Mouse (Mus musculus): ENCODE measurements at regions not wholly inside any gene's neighbourhood (a gene's known extent, or its start where the extent isn't known, plus 50 kb on each side); places are given as distances from the start of the nearest gene placed in this dataset.

GRCm38 (mm10) chr12:106840150-106840651 is 648.2 kb upstream of the 3110018I06Rik start:
- Histone ChIP-seq H3K4me2 (ENCODE audit: low read depth, low read length) (no peak overlapping the region), H3K4me3 (ENCODE audit: low read depth, low read length) (no peak overlapping the region), H3K4me1 (ENCODE audit: control insufficient read depth, low read depth, low read length) (no peaks in the 10 kb centered on the region), H3K9ac (ENCODE audit: low read depth, low read length) (no peak overlapping the region), H3K36me3 (ENCODE audit: control insufficient read depth, insufficient read depth) (no peaks in the 10 kb centered on the region), H3K27ac (ENCODE audit: low read length) (no peak overlapping the region), H3K27me3 (ENCODE audit: control insufficient read depth, insufficient read depth, low read depth, low read length) (no peaks in the 10 kb centered on the region), H3K9me3 (replicated peaks; ENCODE audit: control insufficient read depth, low read length) (no peaks in the 10 kb centered on the region)
- ATAC-seq (ENCODE audit: low read depth), result no peak
- WGBS (ENCODE audit: insufficient replicate concordance), result 63% methylated on average over 9 of the region's 9 CpGs

GRCm38 (mm10) chr12:106841996-106842395 is 646.4 kb upstream of the 3110018I06Rik start:
- H3K36me3 ChIP-seq (ENCODE audit: control insufficient read depth, insufficient read depth), result no peaks in the 10 kb centered on the region
- no peaks in the 10 kb centered on the region for H3K4me1 ChIP-seq (ENCODE audit: control insufficient read depth, low read depth, low read length)
- no peaks in the 10 kb centered on the region for H3K9me3 ChIP-seq (replicated peaks; ENCODE audit: control insufficient read depth, low read length)
- H3K9ac ChIP-seq (ENCODE audit: low read depth, low read length), result no peak overlapping the region
- 65% methylated on average over 8 of the region's 8 CpGs for WGBS (ENCODE audit: insufficient replicate concordance)
- no peak overlapping the region for H3K27ac ChIP-seq (ENCODE audit: low read length)
- no peak overlapping the region for H3K4me2 ChIP-seq (ENCODE audit: low read depth, low read length)
- no peak overlapping the region for H3K4me3 ChIP-seq (ENCODE audit: low read depth, low read length)
- no peaks in the 10 kb centered on the region for H3K27me3 ChIP-seq (ENCODE audit: control insufficient read depth, insufficient read depth, low read depth, low read length)
- ATAC-seq (ENCODE audit: low read depth), result no peak

GRCm38 (mm10) chr12:106842396-106842795 is 646.0 kb upstream of the 3110018I06Rik start:
- Histone ChIP-seq H3K4me1 (ENCODE audit: control insufficient read depth, low read depth, low read length) (no peaks in the 10 kb centered on the region), H3K9ac (ENCODE audit: low read depth, low read length) (no peak overlapping the region), H3K9me3 (replicated peaks; ENCODE audit: control insufficient read depth, low read length) (no peaks in the 10 kb centered on the region), H3K4me3 (ENCODE audit: low read depth, low read length) (no peak overlapping the region), H3K36me3 (ENCODE audit: control insufficient read depth, insufficient read depth) (no peaks in the 10 kb centered on the region), H3K4me2 (ENCODE audit: low read depth, low read length) (no peak overlapping the region), H3K27ac (ENCODE audit: low read length) (no peak overlapping the region), H3K27me3 (ENCODE audit: control insufficient read depth, insufficient read depth, low read depth, low read length) (no peaks in the 10 kb centered on the region)
- ATAC-seq (ENCODE audit: low read depth), result no peak
- 49% methylated on average over 8 of the region's 8 CpGs for WGBS (ENCODE audit: insufficient replicate concordance)

- H3K27me3 ChIP-seq (ENCODE audit: control insufficient read depth, insufficient read depth, low read depth, low read length), result no peaks in the 10 kb centered on the region
- H3K27ac ChIP-seq (ENCODE audit: low read length), result no peak overlapping the region
- no peak for ATAC-seq (ENCODE audit: low read depth)
- H3K9me3 ChIP-seq (replicated peaks; ENCODE audit: control insufficient read depth, low read length), result no peaks in the 10 kb centered on the region
- H3K4me2 ChIP-seq (ENCODE audit: low read depth, low read length), result no peak overlapping the region
- WGBS (ENCODE audit: insufficient replicate concordance), result 59% methylated on average over 4 of the region's 4 CpGs
- H3K9ac ChIP-seq (ENCODE audit: low read depth, low read length), result no peak overlapping the region
- no peaks in the 10 kb centered on the region for H3K4me1 ChIP-seq (ENCODE audit: control insufficient read depth, low read depth, low read length)
- H3K4me3 ChIP-seq (ENCODE audit: low read depth, low read length), result no peak overlapping the region
- no peaks in the 10 kb centered on the region for H3K36me3 ChIP-seq (ENCODE audit: control insufficient read depth, insufficient read depth)
These were observed 636.8 kb upstream of the 3110018I06Rik start for GRCm38 (mm10) chr12:106851666-106852065.

- no peak for ATAC-seq (ENCODE audit: low read depth)
- WGBS (ENCODE audit: insufficient replicate concordance), result 63% methylated on average over 8 of the region's 8 CpGs
- H3K27me3 ChIP-seq (ENCODE audit: control insufficient read depth, insufficient read depth, low read depth, low read length), result no peaks in the 10 kb centered on the region
These were observed 635.7 kb upstream of the 3110018I06Rik start for GRCm38 (mm10) chr12:106852736-106853135.

GRCm38 (mm10) chr12:106853711-106854240 is 634.7 kb upstream of the 3110018I06Rik start:
- H3K4me1 ChIP-seq (ENCODE audit: control insufficient read depth, low read depth, low read length), result no peaks in the 10 kb centered on the region
- H3K9me3 ChIP-seq (replicated peaks; ENCODE audit: control insufficient read depth, low read length), result no peaks in the 10 kb centered on the region; the same call in 1 of the 2 replicates
- no peak overlapping the region for H3K9ac ChIP-seq (ENCODE audit: low read depth, low read length)
- no peaks in the 10 kb centered on the region for H3K36me3 ChIP-seq (ENCODE audit: control insufficient read depth, insufficient read depth)
- H3K4me2 ChIP-seq (ENCODE audit: low read depth, low read length), result no peak overlapping the region
- ATAC-seq (ENCODE audit: low read depth), result no peak
- no peak overlapping the region for H3K27ac ChIP-seq (ENCODE audit: low read length)
- WGBS (ENCODE audit: insufficient replicate concordance), result 54% methylated on average over 11 of the region's 11 CpGs
- H3K4me3 ChIP-seq (ENCODE audit: low read depth, low read length), result no peak overlapping the region
- no peaks in the 10 kb centered on the region for H3K27me3 ChIP-seq (ENCODE audit: control insufficient read depth, insufficient read depth, low read depth, low read length)

More at GRCm38 (mm10) chr12:106852736-106853135, 635.7 kb upstream of the 3110018I06Rik start:
- no peak overlapping the region for H3K27ac ChIP-seq (ENCODE audit: low read length)
- H3K9me3 ChIP-seq (replicated peaks; ENCODE audit: control insufficient read depth, low read length), result no peaks in the 10 kb centered on the region; the same call in 1 of the 2 replicates
- no peak overlapping the region for H3K4me3 ChIP-seq (ENCODE audit: low read depth, low read length)
- no peaks in the 10 kb centered on the region for H3K4me1 ChIP-seq (ENCODE audit: control insufficient read depth, low read depth, low read length)
- no peak overlapping the region for H3K4me2 ChIP-seq (ENCODE audit: low read depth, low read length)
- no peak overlapping the region for H3K9ac ChIP-seq (ENCODE audit: low read depth, low read length)
- no peaks in the 10 kb centered on the region for H3K36me3 ChIP-seq (ENCODE audit: control insufficient read depth, insufficient read depth)

- ATAC-seq (ENCODE audit: low read depth), result no peak
- 75% methylated on average over 2 of the region's 2 CpGs for WGBS (ENCODE audit: insufficient replicate concordance)
These were observed 632.9 kb upstream of the 3110018I06Rik start for GRCm38 (mm10) chr12:106855520-106855919.

GRCm38 (mm10) chr12:106861638-106862037 is 626.8 kb upstream of the 3110018I06Rik start:
- H3K27ac ChIP-seq (ENCODE audit: low read length), result no peak overlapping the region
- ATAC-seq (ENCODE audit: low read depth), result no peak
- H3K27me3 ChIP-seq (ENCODE audit: control insufficient read depth, insufficient read depth, low read depth, low read length), result no peaks in the 10 kb centered on the region
- H3K9ac ChIP-seq (ENCODE audit: low read depth, low read length), result no peak overlapping the region
- H3K4me1 ChIP-seq (ENCODE audit: control insufficient read depth, low read depth, low read length), result no peaks in the 10 kb centered on the region
- H3K36me3 ChIP-seq (ENCODE audit: control insufficient read depth, insufficient read depth), result no peaks in the 10 kb centered on the region
- no peak overlapping the region for H3K4me2 ChIP-seq (ENCODE audit: low read depth, low read length)
- no peaks in the 10 kb centered on the region; the same call in 1 of the 2 replicates for H3K9me3 ChIP-seq (replicated peaks; ENCODE audit: control insufficient read depth, low read length)
- H3K4me3 ChIP-seq (ENCODE audit: low read depth, low read length), result no peak overlapping the region
- 65% methylated on average over 5 of the region's 5 CpGs for WGBS (ENCODE audit: insufficient replicate concordance)

More at GRCm38 (mm10) chr12:106855520-106855919, 632.9 kb upstream of the 3110018I06Rik start:
- Histone ChIP-seq H3K4me2 (ENCODE audit: low read depth, low read length) (no peak overlapping the region), H3K9me3 (replicated peaks; ENCODE audit: control insufficient read depth, low read length) (no peaks in the 10 kb centered on the region; the same call in 1 of the 2 replicates), H3K27me3 (ENCODE audit: control insufficient read depth, insufficient read depth, low read depth, low read length) (no peaks in the 10 kb centered on the region), H3K4me3 (ENCODE audit: low read depth, low read length) (no peak overlapping the region), H3K9ac (ENCODE audit: low read depth, low read length) (no peak overlapping the region), H3K4me1 (ENCODE audit: control insufficient read depth, low read depth, low read length) (no peaks in the 10 kb centered on the region), H3K27ac (ENCODE audit: low read length) (no peak overlapping the region), H3K36me3 (ENCODE audit: control insufficient read depth, insufficient read depth) (no peaks in the 10 kb centered on the region)

GRCm38 (mm10) chr12:106864076-106864475 is 624.4 kb upstream of the 3110018I06Rik start:
- H3K4me1 ChIP-seq (ENCODE audit: control insufficient read depth, low read depth, low read length), result no peaks in the 10 kb centered on the region
- WGBS (ENCODE audit: insufficient replicate concordance), result 75% methylated on average over 8 of the region's 8 CpGs
- no peak overlapping the region for H3K9ac ChIP-seq (ENCODE audit: low read depth, low read length)
- no peaks in the 10 kb centered on the region for H3K36me3 ChIP-seq (ENCODE audit: control insufficient read depth, insufficient read depth)
- ATAC-seq (ENCODE audit: low read depth), result no peak
- H3K27me3 ChIP-seq (ENCODE audit: control insufficient read depth, insufficient read depth, low read depth, low read length), result no peaks in the 10 kb centered on the region
- H3K27ac ChIP-seq (ENCODE audit: low read length), result no peak overlapping the region
- H3K4me2 ChIP-seq (ENCODE audit: low read depth, low read length), result no peak overlapping the region
- H3K9me3 ChIP-seq (replicated peaks; ENCODE audit: control insufficient read depth, low read length), result no peaks in the 10 kb centered on the region; the same call in 1 of the 2 replicates
- H3K4me3 ChIP-seq (ENCODE audit: low read depth, low read length), result no peak overlapping the region

Measured in liver, embryonic 16.5 days (tissue).